Mouse (Mus musculus): ENCODE data around the gene Hist1h4f.
"Not testable (repeated sequence)": the region's sequence is repeated elsewhere in the genome, so short reads cannot be mapped to it uniquely, and the experiment has no call there.

DNA sequence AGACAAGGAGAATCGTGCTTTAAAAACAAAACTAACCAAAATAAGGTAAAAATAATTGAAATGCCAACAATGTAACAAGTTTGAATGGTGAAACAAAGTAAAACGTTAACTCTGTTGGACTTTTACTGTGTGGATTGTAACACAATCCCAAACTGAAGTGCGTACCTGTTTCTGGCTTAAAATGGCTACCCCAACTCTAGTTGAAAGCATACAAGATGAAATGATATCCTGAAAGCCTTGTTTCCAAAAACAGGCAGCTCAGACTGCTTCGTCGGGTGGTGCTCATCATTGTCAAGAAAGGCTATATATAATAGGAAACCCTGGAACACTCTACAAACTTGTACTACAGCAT is 10.1 kb upstream of the Hist1h4f start:
- not testable (repeated sequence) for TF ChIP-seq CTCF (IDR thresholded peaks at IDR 0.05; ENCODE audit: low read depth, low read length); POLR2AphosphoS5 (IDR thresholded peaks at IDR 0.05; ENCODE audit: insufficient replicate concordance, low read depth, low read length); GATA2 (IDR thresholded peaks at IDR 0.05; ENCODE audit: borderline replicate concordance, low read depth, low read length)
